Mouse (Mus musculus): ENCODE measurements around the gene Pheta1.
"Not testable (repeated sequence)": the region's sequence is repeated elsewhere in the genome, so short reads cannot be mapped to it uniquely, and the experiment has no call there.

The Pheta1 gene

GRCm38 (mm10) chr5:121843138-121843905, 5.5 kb upstream of the Pheta1 start:
- DNase-seq (ENCODE audit: low spot score), result peak; percentile 67

DNA sequence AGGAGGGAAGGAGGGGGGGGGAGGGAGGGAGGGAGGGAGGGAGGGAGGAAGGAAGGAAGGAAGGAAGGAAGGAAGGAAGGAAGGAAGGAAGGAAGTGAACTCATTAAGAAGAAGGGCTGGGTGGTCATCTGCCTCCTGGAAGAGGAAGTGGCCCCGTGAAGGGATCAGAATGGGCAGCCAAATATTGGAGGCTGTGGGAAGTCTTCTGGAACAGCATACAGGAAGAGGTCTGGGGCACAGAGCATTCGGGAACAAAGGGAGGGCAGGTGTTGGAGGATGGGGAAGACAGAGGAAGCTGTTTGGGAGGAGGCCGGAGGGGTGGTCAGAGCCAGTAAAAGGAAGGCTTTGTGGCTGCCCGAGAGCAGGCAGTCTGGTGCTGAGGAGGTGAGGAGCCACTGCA, 3.4 kb upstream of the Pheta1 start:
- DNase-seq (ENCODE audit: low spot score), result no peak

GRCm38 (mm10) chr5:121846322-121846721, 2.5 kb upstream of the Pheta1 start:
- no peak for DNase-seq (ENCODE audit: low spot score)

DNA sequence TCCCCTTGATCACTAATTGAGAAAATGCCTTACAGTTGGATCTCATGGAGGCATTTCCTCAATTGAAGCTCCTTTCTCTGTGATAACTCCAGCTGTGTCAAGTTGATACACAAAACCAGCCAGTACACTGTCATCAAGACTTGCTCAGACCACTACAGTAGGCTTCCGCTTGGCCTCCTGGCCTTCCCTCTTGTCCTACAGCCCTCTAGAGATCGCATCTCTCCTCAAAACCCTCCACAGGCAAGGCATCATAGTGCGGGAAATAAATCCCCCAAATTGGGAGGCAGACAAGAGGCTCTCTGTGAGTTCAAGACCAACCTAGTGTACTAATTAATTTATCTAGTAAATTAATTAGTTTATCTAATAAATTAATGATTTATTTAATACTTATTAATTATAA, 1.5 kb upstream of the Pheta1 start:
- not testable (repeated sequence) for DNase-seq (ENCODE audit: low spot score)

GRCm38 (mm10) chr5:121848035-121848519, 707 bp upstream of the Pheta1 start:
- DNase-seq (ENCODE audit: low spot score), result peak; percentile 54

DNA sequence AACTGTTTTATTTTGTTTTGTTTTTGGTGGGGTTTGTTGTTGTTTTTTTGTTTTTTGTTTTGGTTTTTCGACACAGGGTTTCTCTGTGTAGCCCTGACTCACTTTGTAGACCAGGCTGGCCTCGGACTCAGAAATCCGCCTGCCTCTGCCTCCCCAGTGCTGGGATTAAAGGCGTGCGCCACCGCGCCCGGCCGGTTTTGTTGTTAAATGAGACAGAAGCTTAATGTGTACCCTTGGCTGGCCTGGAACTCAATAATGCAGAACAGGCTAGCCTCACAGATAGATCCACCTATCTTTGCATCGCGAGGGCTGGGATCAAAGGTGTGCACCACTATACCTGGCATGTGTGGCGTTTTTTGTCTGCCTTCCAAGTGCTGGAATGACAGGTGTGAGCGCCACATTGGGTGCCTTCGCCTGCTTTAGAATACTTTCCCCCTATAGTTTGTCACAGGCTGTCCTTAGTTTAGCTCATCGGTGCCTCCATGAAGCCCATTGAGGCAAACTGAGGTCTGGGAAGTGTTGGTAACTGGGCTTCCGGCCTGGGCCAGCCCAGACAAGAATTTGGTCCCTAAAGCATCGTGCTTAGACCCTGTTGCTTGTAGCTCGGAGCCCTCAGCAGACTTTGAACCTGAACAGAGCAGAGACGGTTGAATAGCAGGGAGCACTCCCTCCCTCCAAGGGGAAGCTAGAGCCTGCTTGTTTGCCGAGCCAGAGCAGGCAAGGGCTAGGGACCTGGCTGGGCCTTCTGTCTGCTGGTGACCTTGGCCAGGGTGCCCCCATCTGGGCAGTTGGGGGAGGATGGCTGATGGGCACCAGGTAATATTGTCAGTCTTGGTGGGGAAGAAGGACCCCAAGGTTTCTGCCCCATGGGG, 930 bp downstream of the Pheta1 start:
- DNase-seq (ENCODE audit: low spot score), result no peak

DNA sequence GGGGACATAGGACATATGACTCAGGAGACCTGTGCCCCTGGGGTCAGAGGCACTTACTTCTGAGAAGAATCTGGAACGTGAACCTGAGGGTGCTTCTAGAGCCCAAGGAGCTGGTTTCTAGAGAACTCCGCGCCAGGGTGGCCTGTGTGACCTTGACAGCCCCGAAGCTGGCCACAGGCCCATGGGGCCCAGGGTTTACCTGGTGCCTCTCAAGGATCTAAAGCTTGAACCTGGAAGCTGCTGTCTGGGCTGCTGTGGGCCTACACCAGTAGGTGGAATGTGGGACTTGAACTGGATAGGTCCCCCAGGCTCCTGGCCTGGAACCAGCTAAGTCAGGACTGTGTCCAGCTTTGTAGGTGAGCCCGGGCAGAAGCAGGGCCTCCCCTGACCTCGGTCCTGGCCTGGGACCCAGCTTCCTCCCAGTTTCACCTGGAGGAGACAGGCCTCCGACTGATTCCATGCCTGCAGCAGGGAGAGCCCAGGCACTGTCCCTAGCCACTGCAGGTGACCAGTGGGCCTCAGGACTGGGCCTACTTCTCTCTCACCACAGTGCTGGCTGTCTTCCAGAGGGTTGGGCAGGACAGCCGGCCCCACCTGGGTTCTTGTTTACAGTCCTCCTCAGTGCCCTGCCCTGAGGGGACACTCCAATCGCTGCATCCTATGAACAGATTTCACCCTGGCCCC, 4.7 kb downstream of the Pheta1 start:
- DNase-seq (ENCODE audit: low spot score), result peak; percentile 78

DNA sequence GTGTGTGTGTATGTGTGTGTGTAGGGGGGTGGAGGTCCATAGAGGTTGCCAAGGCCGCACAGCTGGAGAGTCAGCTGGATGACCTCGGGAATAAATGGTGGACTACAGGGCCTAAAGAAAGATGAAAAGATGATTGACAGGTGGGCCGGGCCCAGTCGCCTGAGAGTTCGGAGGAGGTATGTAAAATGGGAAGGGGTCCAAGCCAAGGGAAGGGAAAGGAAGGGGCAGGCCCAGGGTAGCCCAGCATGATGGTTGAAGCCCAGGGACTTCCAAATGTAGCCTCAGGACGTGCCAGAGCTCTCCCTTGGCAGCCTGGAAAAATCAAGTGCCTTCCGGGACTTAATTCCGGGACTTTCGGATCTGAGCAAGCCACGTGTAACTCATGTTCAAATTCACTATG, 6.0 kb downstream of the Pheta1 start:
- DNase-seq (ENCODE audit: low spot score), result no peak

- DNase-seq (ENCODE audit: low spot score), result no peak
Observed at GRCm38 (mm10) chr5:121856740-121857139, 8.0 kb downstream of the Pheta1 start.

GRCm38 (mm10) chr5:121858427-121858826, 9.6 kb downstream of the Pheta1 start:
- DNase-seq (ENCODE audit: low spot score), result no peak

DNA sequence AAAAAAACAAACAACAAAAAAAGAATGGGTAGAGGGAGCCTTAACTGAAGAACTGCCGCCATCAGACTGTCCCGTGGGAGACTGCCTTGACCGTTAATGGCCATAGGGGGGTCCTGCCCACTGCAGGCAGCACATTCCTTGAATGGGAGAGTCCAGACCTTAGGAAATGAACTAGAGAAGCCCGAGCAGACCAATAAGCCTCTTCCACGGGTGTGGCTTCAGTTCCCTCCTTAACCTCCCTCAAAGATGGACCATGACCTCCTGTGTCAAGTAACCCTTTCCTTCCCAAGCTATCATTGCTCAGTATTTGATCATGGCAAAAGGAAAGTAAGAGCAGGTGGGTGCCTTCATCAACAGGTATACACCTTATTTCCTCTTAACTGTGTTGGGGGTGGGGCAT, 13.2 kb downstream of the Pheta1 start:
- DNase-seq (ENCODE audit: low spot score), result no peak

DNA sequence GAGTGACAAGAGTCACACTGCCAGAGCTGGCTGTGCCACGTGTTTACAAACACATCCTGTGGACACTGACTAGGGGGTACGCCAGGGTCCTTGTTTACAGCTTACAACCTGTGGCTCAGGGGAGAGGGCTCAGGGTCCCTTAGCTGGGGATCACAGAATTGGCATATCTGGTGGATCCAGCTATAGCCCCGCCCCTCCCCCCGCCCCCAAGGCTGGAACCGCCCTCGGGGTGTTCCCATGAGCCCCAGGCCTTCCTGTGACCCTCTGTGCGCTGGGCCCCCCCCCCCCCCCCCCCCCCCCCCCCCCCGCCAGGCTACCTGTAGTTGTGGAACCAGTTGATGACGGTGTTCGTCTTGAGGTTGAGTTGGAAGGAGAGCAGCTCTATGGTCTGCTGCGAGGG, 15.5 kb downstream of the Pheta1 start:
- no peak for DNase-seq (ENCODE audit: low spot score)

- DNase-seq (ENCODE audit: low spot score), result peak; percentile 45
Observed at GRCm38 (mm10) chr5:121867963-121868362, 19.2 kb downstream of the Pheta1 start.

DNA sequence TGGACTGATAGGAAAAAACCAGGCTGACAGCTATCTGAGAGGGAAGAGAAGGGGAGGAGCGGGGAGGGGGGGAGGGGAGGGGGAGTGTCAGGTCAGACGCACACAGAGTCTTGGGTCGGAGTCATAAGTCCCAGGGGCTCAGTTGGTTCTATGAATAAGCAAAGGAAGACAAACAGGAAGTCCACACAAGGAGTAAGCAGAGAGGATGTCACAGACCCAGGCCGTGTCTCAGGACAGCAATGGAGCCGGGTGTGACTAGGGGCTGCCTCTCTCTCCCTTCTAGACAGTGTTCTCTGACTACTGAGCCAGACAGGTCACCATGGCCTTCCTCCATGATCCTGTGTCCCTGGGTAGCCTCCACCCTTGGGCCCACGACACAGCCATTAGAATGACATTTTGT, 22.0 kb downstream of the Pheta1 start:
- no peak for DNase-seq (ENCODE audit: low spot score)

GRCm38 (mm10) chr5:121871515-121872030, 22.8 kb downstream of the Pheta1 start:
- DNase-seq (ENCODE audit: low spot score), result no peak

DNA sequence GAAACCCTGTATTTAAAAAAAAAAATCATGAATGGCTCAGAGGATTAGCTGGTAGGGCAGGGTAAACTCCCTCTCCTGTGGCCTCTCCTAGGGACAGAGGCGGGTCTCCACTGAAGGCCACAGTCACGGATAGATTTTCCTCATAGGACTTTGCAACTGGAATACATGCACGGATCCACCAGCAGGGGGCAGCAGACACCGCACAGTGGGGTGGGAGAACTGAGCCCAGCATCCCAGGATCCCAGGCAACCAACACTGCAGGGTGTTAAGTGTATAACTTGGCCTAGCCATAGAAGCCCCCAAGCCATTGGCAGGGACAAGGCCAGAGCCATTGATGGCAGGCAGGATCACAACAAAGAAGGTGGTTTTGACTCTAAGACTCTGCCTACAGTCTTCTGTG, 23.4 kb downstream of the Pheta1 start:
- peak; percentile 79 for DNase-seq (ENCODE audit: low spot score)

DNA sequence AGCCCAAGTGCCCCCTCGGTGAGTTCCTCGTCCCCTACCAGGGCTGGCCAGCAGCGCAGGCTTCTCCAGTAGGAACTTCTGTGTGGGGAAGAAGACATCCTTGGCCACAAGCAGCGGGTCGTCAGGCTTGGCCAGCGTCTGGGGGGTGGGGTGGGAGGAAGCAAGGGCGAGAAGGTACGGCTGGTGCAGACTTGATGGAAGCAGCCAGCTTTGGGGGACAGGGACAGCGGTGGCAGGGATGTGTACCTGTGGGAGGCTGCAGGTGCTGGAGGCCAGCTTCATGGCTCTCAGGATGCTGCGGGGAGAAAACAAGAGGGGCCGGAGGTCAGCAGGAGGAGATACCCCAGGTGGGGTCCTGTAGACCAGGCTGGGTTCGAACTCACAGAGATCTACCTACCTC, 26.3 kb downstream of the Pheta1 start:
- DNase-seq (ENCODE audit: low spot score), result no peak

- no peak for DNase-seq (ENCODE audit: low spot score)
Observed at GRCm38 (mm10) chr5:121876901-121877300, 28.1 kb downstream of the Pheta1 start.

- no peak for DNase-seq (ENCODE audit: low spot score)
Observed at GRCm38 (mm10) chr5:121878703-121879102, 29.9 kb downstream of the Pheta1 start.

DNA sequence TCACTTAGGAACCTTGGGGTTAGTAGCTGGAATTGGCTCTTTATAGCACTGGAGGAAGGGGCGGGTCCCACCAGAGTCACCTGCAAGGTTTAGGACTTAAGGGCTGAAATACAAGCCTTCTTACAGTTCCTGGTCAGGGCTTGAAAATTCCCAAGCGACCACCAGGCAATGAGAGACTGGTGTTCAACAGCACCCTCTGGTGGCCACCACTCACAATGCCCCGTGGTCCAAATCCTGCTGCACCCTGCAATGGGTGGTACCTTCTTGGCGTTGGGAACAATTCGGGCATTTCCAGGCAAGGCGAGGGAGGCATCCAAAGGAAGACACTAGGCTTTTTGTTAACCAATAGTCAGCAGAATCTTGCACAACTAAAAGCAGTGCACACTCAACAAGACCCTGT, 30.4 kb downstream of the Pheta1 start:
- DNase-seq (ENCODE audit: low spot score), result no peak

GRCm38 (mm10) chr5:121883356-121883755, 34.6 kb downstream of the Pheta1 start:
- DNase-seq (ENCODE audit: low spot score), result no peak

GRCm38 (mm10) chr5:121889375-121889774, 40.6 kb downstream of the Pheta1 start:
- no peak for DNase-seq (ENCODE audit: low spot score)

All from urinary bladder, postnatal 14 days (tissue).